Mouse (Mus musculus) forebrain, embryonic 12.5 days (tissue): ENCODE measurements around the gene Crtc2. TPM values are rescaled to one million over a fixed set of nuclear protein-coding genes. Genes with fewer than 3 reads are reported as not detected.
"Not testable (repeated sequence)": the region's sequence is repeated elsewhere in the genome, so short reads cannot be mapped to it uniquely, and the experiment has no call there.

ENCODE experiments used
- ATAC-seq: fragments of 200-750 bp; cut with Nextera tagmentation; 2 replicates; pipeline ENCODE4 v1.8.0; 2017; ENCODE audit warnings: moderate TSS enrichment; ENCODE audit not compliant: low FRiP score
- H3K27ac ChIP-seq: fragments of 300-500 bp; sonication (generic); 2 replicates; pipeline ENCODE4 v1.5.1; 2016; ENCODE audit warnings: mild to moderate bottlenecking
- H3K27me3 ChIP-seq: fragments of 300-500 bp; sonication (generic); 2 replicates; pipeline ENCODE4 v1.6.1; 2016; ENCODE audit warnings: mild to moderate bottlenecking
- H3K36me3 ChIP-seq: fragments of 300-500 bp; sonication (generic); replicated peaks from 2 replicates; pipeline ENCODE4 v1.6.1; 2016; ENCODE audit warnings: mild to moderate bottlenecking
- H3K4me1 ChIP-seq: fragments of 300-500 bp; sonication (generic); 2 replicates; pipeline ENCODE4 v1.6.1; 2016
- H3K4me2 ChIP-seq: fragments of 300-500 bp; sonication (generic); 2 replicates; pipeline ENCODE4 v1.6.1; 2016; ENCODE audit warnings: mild to moderate bottlenecking, moderate library complexity
- H3K4me3 ChIP-seq: fragments of 300-500 bp; sonication (generic); replicated peaks from 2 replicates; pipeline ENCODE4 v1.5.1; 2016; ENCODE audit warnings: mild to moderate bottlenecking
- H3K9ac ChIP-seq: fragments of 300-500 bp; sonication (generic); 2 replicates; pipeline ENCODE4 v1.6.1; 2016; ENCODE audit warnings: mild to moderate bottlenecking
- H3K9me3 ChIP-seq: fragments of 300-500 bp; sonication (generic); 2 replicates; pipeline ENCODE4 v1.6.1; 2016
- WGBS: fragments of 180-500 bp; shearing (Covaris S2); methylation state at CpG from one replicate; pipeline ENCODE4 v1.1.7; 2016; 5-methylcytosine and 5-hydroxymethylcytosine counted together
- polyA plus RNA-seq: library from polyadenylated mRNA; unstranded; fragments of >200 nt; fragmentation: Nextera tagmentation; extraction: Ambion mirVana; gene quantifications from 2 replicates; pipeline ENCODE4 v1.2.1, GENCODE M21; 2016

Gene Crtc2
- polyA plus RNA-seq, 1 experiment from 2014 or later = 19.9 TPM

DNA sequence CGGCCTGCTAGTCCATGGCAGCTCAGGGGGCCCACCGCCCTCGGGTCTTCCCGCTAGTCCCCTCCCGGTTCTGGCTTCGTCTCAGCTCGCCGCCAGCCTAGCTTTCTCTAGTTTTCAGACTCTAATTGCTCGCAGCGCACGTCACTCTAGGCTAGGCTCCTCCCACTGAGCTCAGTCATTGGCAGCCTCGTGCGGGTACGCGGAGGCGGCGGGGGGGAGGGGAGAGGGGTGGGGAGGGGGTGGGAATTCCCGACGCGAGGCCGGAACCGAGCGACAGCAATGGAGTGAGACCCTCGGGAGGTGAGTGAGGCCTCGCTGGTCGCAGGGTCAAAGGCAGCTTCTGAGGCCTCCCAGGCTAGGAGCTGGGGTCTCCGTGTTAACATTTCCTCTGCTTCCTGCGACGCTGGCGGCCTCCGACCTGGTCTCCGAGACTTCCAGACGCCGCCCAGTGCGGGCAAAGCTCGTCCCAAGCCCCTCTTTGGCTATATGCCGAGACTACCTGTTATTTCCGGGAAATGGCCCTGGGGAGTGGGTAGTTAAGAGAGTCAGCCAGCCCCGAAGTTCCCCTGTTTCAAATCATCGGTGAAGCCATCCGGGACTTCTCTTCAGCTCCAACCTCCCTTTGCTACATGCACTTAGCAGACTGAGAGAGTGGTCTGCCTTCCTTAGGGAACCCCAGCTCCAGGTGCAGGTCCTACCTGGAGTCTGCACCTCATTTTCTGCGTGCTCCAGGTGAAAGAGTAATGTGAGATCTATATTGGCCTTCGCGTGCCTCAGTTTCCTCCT is 5.8 kb upstream of the Crtc2 start, which contains the start of gene Slc39a1:
Gene Slc39a1 (plus strand): TSS at position 213 of the 786 bp plus-strand sequence.
- peak; percentile 96 for ATAC-seq
- peak within 1 kb of the TSS; percentile 66 for H3K4me3 ChIP-seq
- H3K27me3 ChIP-seq = no peaks in the 10 kb centered on the region
- peaks cover 25% of the 10 kb centered on the region for H3K4me1 ChIP-seq
- H3K36me3 ChIP-seq = peaks cover 22% of the 10 kb centered on the region
- H3K27ac ChIP-seq = peak within 1 kb of the TSS; percentile 90
- peak within 1 kb of the TSS; percentile 81 for H3K9ac ChIP-seq
- peak within 1 kb of the TSS; percentile 75 for H3K4me2 ChIP-seq
- under 1% methylated on average over 44 of the region's 44 CpGs for WGBS
- no peaks in the 10 kb centered on the region for H3K9me3 ChIP-seq

DNA sequence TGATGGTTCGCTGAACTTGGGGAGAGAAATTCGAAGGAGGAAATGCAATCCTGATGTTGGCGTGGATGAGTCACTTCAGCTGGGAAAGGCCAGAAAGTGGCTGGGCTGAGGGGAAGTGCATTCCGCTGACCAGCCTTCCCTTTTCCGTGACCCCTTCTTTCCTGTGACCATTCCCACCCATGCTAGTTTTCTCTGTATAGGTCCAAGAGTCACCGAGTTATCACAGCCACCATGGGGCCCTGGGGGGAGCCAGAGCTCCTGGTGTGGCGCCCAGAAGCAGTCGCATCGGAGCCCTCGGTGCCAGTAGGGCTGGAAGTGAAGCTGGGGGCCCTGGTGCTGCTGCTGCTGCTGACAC is 5.2 kb upstream of the Crtc2 start:
- ATAC-seq = no peak
- Histone ChIP-seq H3K4me2 (peak overlapping the region; percentile 75), H3K9ac (peak overlapping the region; percentile 81), H3K4me1 (peaks cover 22% of the 10 kb centered on the region), H3K9me3 (no peaks in the 10 kb centered on the region), H3K27ac (peak overlapping the region; percentile 90), H3K4me3 (peak overlapping the region; percentile 66), H3K27me3 (no peaks in the 10 kb centered on the region), H3K36me3 (peaks cover 22% of the 10 kb centered on the region)
- 4% methylated on average over 10 of the region's 10 CpGs for WGBS

DNA sequence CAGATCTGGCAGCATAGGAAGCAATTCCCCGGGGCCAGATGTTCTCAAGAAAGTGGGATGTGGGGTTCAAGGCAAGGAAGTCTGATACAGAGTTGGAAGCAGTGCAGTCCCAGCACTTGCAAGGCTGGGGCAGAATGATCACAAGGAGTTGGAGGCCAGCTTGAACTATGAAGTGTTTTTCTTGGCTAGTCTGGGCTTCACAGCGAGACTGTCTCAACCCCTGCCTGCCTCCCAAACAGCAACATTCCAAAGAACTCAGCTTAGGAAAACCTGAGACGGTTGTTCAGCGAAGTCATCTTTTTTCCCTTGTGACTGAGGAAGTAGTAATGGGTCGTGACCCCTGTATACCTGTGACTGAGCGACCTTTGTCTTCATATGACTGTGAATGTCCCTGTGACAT is 3.2 kb upstream of the Crtc2 start:
- no peak overlapping the region for H3K27ac ChIP-seq
- peaks cover 30% of the 10 kb centered on the region for H3K4me1 ChIP-seq
- H3K9me3 ChIP-seq = no peaks in the 10 kb centered on the region
- H3K36me3 ChIP-seq = peaks cover 22% of the 10 kb centered on the region
- H3K27me3 ChIP-seq = no peaks in the 10 kb centered on the region
- H3K4me3 ChIP-seq = no peak overlapping the region
- 85% methylated on average over 6 of the region's 6 CpGs for WGBS
- no peak overlapping the region for H3K4me2 ChIP-seq
- no peak overlapping the region for H3K9ac ChIP-seq
- no peak for ATAC-seq

DNA sequence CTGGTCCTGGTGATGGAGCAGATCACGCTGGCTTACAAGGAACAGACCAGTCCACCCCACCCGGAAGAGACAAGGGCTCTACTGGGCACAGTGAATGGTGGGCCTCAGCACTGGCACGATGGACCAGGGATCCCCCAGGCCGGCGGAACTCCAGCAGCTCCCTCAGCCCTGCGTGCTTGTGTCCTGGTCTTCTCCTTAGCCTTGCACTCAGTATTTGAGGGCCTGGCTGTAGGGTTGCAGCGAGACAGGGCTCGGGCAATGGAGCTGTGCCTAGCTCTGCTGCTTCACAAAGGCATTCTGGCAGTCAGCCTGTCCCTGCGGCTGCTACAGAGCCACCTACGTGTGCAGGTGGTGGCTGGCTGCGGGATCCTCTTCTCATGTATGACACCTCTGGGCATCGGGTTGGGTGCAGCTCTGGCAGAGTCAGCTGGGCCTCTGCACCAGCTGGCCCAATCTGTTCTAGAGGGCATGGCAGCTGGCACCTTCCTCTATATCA is 2.2 kb upstream of the Crtc2 start:
- not testable (repeated sequence) for H3K9ac ChIP-seq, H3K4me2 ChIP-seq, H3K27ac ChIP-seq, H3K9me3 ChIP-seq, ATAC-seq, H3K4me3 ChIP-seq, H3K27me3 ChIP-seq
- 90% methylated on average over 10 of the region's 12 CpGs for WGBS
- H3K36me3 ChIP-seq = peaks cover 25% of the 10 kb centered on the region
- H3K4me1 ChIP-seq = peaks cover 32% of the 10 kb centered on the region

DNA sequence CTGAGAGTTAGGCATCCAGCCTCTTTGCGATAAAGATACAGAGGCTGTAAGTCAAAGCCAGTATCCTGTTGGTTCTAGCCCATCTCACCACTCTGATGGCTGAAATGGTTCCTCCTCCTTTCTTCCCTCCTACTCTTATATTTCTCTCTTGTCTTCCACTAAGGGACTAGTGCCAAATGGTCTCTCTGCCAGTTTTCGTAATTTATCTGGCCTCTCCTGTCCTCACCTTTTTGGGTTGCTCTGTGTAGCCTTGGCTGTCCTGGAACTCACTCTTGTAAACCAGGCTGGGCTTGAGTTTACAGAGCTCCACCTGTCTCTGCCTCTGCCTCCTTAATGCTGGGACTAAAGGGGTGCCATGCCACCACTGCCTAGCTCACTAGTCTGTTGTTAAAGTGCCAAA is 1.3 kb upstream of the Crtc2 start:
- Histone ChIP-seq H3K36me3 (peaks cover 32% of the 10 kb centered on the region), H3K4me1 (peaks cover 29% of the 10 kb centered on the region)
- H3K27ac ChIP-seq, ATAC-seq, H3K4me2 ChIP-seq, H3K9ac ChIP-seq, H3K9me3 ChIP-seq, H3K4me3 ChIP-seq, H3K27me3 ChIP-seq: not testable (repeated sequence)
- WGBS = 92% methylated on average over 2 of the region's 2 CpGs

DNA sequence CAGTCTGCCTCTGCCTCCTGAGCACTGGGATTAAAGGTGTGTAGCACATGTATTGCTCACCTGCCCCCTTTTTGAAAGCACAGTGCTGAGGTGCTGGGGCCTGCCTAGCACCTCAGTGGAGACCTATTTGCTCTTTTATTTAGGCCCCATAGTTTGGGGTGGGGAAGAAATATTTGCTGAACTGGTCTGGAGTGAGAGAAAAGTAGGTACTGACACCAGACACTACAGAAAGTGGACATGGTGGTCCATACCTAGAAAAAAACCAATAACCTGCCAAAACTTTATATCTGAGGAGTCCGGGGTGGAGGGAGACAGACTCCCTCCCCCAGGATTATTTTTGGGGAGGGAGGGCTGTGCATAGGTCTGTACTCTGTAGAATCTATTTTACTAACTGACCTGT is 789 bp upstream of the Crtc2 start:
- peaks cover 38% of the 10 kb centered on the region for H3K36me3 ChIP-seq
- not testable (repeated sequence) for H3K9ac ChIP-seq, H3K9me3 ChIP-seq, H3K27me3 ChIP-seq, H3K27ac ChIP-seq
- 90% methylated on average over 1 of the region's 1 CpGs for WGBS
- peak overlapping the region; percentile 86 for H3K4me2 ChIP-seq
- peak; percentile 18 for ATAC-seq
- H3K4me3 ChIP-seq = peak overlapping the region; percentile 87; the same call in 1 of the 2 replicates
- peaks cover 28% of the 10 kb centered on the region for H3K4me1 ChIP-seq

DNA sequence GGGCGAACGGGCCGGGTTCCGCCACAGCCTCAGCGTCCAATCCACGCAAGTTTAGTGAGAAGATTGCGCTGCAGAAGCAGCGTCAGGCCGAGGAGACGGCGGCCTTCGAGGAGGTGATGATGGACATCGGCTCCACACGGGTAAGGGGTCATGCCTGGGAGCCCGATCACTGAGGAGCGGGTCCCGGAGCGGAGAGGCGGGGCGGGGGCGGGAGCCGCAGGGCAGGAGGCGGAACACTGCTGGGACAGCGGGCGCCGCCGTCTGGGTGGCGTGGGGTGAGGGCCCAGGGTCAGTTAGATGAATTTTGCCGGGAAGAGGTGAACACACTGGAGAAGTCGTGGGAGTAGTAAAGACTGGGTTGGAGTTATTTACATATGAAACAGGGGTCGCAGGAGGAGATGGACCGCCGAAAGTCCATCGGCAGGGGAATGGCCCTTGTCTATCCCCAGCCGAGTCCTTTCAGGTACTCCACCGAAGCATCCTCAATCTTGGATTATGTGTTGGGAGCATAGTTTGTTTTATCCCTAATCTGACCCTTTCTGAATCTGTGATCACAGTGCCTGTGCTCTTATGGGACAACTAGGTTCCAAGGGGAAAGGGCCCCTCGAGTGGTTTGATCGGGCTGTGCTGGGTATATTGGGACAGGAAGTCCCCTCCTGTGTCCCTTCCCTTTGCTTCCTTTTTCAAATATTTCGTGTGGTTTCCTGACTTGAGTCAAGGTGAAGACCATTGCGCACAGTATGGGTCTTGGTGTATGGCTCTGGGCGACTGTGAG is 643 bp downstream of the Crtc2 start:
- Histone ChIP-seq H3K9me3 (no peaks in the 10 kb centered on the region), H3K4me2 (peak overlapping the region; percentile 86), H3K27me3 (no peaks in the 10 kb centered on the region), H3K4me1 (peaks cover 17% of the 10 kb centered on the region), H3K27ac (peak overlapping the region; percentile 87), H3K4me3 (peak overlapping the region; percentile 87), H3K9ac (peak overlapping the region; percentile 95), H3K36me3 (peaks cover 47% of the 10 kb centered on the region)
- WGBS = 1% methylated on average over 40 of the region's 41 CpGs
- peak; percentile 69 for ATAC-seq

DNA sequence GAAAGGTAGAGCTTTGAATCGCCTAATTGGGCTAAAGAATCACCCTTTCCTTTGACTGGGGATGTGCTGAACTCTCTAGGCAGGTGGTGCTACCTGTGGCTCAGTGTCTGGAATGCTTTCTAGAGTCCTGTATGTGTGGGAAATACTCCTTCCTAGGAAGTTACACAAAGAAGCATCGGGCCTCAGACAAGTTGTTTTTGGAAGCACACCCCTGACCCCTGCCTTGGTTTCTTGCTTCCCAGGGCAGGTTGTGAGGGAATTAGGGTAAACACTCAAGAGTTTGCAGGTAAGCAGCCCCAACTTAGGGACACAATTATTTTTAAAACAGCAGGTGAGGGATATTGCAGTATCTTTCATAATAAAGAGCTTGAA is 1.2 kb downstream of the Crtc2 start:
- peaks cover 16% of the 10 kb centered on the region for H3K4me1 ChIP-seq
- peak overlapping the region; percentile 87 for H3K4me3 ChIP-seq
- H3K9ac ChIP-seq = peak overlapping the region; percentile 95
- no peak for ATAC-seq
- no peaks in the 10 kb centered on the region for H3K9me3 ChIP-seq
- 28% methylated on average over 2 of the region's 2 CpGs for WGBS
- peaks cover 51% of the 10 kb centered on the region for H3K36me3 ChIP-seq
- peak overlapping the region; percentile 86 for H3K4me2 ChIP-seq
- no peak overlapping the region for H3K27ac ChIP-seq
- H3K27me3 ChIP-seq = no peaks in the 10 kb centered on the region

DNA sequence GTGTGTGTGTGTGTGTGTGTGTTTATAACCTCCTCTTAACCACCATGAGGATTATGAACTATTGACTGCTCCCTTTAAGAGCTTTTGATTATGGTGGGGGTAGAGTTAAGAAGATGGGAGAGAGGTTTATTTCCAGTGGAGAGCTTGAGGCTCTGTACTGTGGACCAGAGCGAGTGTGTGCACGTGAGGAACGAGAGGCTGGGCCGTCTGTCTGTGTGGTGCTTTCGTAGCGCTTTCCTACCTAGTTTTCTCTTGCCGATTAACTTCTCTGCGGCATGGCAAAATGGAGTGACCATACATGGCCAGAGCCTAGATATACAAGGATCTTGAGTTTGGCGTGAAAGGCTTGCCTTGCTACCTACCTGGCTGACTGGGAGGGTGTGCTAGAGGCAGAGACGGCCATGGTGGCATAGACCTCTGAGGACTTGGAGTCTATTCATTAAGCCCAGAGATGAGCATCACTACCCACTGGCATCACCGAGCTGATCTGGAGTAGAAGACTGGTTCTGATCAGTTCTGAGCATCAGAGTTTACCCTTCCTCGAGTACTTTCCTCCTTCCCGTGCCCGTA is 1.9 kb downstream of the Crtc2 start:
- 94% methylated on average over 14 of the region's 14 CpGs for WGBS
- H3K36me3 ChIP-seq = peaks cover 51% of the 10 kb centered on the region
- H3K4me3 ChIP-seq = no peak overlapping the region
- peaks cover 16% of the 10 kb centered on the region for H3K4me1 ChIP-seq
- ATAC-seq = no peak
- H3K9me3 ChIP-seq = no peaks in the 10 kb centered on the region
- no peak overlapping the region for H3K27ac ChIP-seq
- H3K9ac ChIP-seq = 0 out of 2 replicates have a peak overlapping the region, but pooled peaks have one; percentile 95
- H3K27me3 ChIP-seq = no peaks in the 10 kb centered on the region
- H3K4me2 ChIP-seq = peak overlapping the region; percentile 86

DNA sequence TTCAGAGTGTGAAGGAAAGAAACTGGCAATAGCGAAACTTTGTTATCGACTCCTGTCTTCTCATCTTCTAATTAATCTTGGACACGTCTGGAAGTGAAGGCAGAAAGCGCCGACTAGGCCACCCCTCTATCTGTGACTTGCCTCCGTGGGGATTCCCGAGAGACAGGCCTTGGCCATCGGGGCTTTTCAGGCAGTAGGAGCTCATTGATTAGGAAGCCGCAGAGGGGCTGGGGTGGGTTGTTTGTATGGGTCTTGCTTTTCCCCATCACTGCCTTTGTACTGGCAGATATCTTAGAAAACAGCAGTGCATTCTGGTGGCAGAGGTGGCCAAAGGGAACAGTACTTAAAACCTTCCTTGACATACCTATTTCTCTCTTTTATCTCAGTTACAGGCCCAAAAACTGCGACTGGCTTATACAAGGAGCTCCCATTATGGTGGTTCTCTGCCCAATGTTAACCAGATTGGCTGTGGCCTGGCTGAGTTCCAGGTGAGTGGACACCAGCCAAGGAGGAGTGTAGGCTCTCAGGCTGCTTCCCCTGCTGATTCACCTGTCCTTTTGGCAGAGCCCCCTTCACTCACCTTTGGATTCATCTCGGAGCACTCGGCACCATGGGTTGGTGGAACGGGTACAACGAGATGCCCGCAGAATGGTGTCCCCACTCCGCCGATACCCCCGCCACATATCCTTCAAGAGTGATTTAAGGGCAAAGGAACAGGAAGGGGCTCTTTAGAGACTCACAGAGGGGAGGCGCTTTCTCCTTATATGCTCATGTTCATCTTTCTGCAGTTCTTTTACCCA is 3.0 kb downstream of the Crtc2 start:
- no peak overlapping the region for H3K4me2 ChIP-seq
- no peak overlapping the region for H3K4me3 ChIP-seq
- H3K9ac ChIP-seq = no peak overlapping the region
- WGBS = 93% methylated on average over 19 of the region's 19 CpGs
- no peak overlapping the region for H3K27ac ChIP-seq
- H3K4me1 ChIP-seq = peaks cover 16% of the 10 kb centered on the region
- H3K36me3 ChIP-seq = peaks cover 52% of the 10 kb centered on the region
- H3K9me3 ChIP-seq = no peaks in the 10 kb centered on the region
- H3K27me3 ChIP-seq = no peaks in the 10 kb centered on the region
- no peak for ATAC-seq

DNA sequence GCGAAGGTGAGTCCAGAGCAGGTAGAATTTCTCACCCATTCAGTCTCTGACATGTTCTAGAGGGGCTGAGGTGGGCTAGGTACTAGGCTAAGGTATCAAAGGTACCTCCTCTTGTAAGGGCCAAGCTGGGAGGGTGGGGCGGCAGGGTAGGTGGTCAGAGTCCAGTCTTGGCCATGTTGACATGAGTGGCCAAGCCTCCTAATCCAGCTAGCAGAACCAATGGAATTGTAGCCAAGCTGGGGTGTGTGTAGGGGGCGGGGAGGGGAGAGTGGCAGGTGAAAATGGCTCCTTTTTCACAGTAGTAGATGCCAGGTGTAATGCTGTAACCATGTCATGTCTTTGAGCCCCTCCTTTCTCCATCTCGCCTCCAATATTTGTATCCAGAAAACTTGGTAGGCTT is 4.6 kb downstream of the Crtc2 start:
- no peaks in the 10 kb centered on the region for H3K9me3 ChIP-seq
- peaks cover 16% of the 10 kb centered on the region for H3K4me1 ChIP-seq
- no peaks in the 10 kb centered on the region for H3K27me3 ChIP-seq
- no peak overlapping the region for H3K4me2 ChIP-seq
- H3K4me3 ChIP-seq = no peak overlapping the region
- H3K27ac ChIP-seq = no peak overlapping the region
- 87% methylated on average over 4 of the region's 4 CpGs for WGBS
- no peak overlapping the region for H3K9ac ChIP-seq
- no peak for ATAC-seq
- H3K36me3 ChIP-seq = peaks cover 68% of the 10 kb centered on the region
